Mouse (Mus musculus) erythroid progenitor cell, adult 5-6 weeks (primary cell): ENCODE results near the gene Igfbp5. TPM values are rescaled to one million over a fixed set of nuclear protein-coding genes. Genes with fewer than 3 reads are reported as not detected.

Experiments
- ATAC-seq: replicated peaks from 2 replicates; pipeline ENCODE4 v1.8.0; 2016; ENCODE audit warnings: moderate number of reproducible peaks, mild to moderate bottlenecking, moderate TSS enrichment, inconsistent platforms; ENCODE audit not compliant: poor library complexity, low FRiP score, severe bottlenecking
- total RNA-seq, 2 experiments: library from RNA; stranded (forward) in 1 of 2; stranded (reverse) in 1 of 2; fragments of 150-400 nt in 1 of 2; fragments of 186-747, 209-891 nt in 1 of 2; gene quantifications; 2 replicates each; pipeline versions ENCODE4 v1.2.3 to v1.2.4; 2015 to 2017; ENCODE audit warnings: low replicate concordance in 2 of 2

The Igfbp5 gene
- 6.5 and 10.1 TPM in 2 replicates for total RNA-seq (2015; ENCODE audit: low replicate concordance)
- total RNA-seq (2017; ENCODE audit: low replicate concordance) = 4.6 and 4.7 TPM in 2 replicates

DNA sequence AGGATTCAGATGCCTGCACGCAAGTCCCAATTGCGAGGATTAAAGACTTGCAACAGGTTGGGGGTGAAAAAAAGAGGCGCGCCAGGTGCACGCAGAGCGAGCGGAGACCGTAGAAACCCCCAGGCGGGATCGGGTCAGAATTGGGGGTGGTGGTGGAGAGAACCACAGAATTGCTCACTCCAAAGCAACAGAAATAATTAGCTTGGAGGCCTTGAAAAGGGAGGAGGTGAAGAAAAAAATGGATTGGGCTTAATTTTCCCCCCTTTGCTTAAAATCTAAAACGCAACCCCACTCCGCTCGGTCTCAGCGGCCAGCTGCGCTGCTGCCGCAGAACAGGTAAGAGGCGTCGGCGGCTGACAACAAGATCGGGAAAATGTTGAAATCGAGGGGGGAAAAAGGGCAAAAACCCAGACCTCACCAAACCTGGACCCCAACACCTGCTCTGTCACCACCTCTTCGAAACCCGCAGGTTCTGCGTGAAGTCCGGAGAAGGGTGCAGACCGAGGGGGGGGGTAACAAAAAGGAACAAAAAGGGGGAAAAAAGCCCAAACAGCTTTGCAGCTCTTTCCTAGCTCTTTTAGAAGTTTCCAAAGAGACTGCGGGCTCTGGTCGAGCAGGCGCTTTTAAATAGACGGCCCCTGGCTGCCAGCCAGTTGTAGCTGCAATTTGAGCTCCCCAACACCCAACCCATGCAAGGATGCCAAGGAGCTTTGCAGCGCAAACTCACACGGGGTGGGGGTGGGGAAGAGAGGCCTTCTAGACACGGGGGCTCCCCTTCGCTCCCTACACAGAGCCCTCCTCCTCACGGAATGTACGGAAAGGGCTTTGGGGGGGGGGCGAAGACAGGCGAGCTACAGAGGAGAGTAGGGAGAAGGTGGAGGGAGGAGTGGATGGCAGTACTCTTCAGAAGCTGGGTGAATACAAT is at the start of gene Igfbp5:
TSS of gene Igfbp5 (minus strand) at position 598 of the 925 bp plus-strand sequence.
- ATAC-seq = no peak

DNA sequence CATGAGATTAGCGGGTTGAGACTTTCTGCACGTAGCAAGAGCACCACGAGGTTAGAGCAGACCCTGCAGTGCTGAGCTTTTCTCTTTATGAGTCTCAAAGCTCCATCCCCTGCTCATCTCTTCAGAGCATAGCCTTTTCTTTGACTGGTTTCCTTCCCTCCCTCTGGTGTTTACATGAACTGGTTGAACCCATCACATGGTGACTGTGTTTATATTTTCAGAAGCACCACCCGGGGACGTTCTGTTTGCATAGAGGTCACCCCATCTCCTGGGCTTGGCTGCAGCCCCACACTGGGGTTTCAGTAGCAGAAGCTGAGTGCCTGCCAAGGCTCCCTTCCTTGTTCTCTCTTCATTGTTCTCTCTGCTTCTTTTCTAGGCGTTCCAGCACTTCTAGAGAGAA is 40.1 kb upstream of the Igfbp5 start:
- no peak for ATAC-seq

DNA sequence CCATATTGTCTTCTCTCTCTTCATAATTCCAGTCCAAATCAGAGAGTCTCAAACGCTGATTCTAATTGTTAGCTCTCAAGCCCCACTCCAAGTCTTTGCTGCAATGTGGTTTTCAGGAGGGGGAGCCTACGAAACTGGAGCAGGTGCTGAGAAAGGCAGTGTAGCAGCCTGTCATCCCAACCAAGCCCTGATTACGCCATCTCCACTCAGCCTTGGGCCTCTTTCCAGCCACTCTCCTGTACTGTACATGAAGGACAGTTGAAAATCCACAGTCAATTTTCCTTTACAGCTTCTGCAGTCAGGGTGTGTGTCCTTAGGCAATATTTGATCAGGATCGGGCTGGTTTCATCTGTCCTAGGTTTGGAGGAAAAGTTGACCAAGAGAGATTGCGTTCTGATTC is 38.4 kb upstream of the Igfbp5 start:
- no peak for ATAC-seq

DNA sequence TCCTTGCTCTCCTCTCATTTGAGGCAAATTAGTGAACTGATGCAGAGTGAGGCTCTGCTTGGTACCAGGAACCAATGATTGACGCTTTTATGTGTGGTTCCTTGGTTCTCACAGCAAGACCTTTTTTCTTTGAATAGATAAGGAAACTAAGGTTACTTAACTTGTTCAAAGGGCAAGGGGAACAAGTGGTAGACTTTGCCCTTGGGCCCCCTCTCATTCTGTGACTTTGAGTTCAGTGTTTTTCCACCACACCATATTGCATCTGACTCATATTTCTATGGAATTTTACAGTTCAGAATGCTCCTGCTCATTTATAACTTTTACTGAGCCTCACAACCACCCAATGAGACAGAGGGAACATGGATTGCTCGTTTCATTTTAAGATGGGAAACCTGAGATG is 21.1 kb upstream of the Igfbp5 start:
- ATAC-seq = no peak

DNA sequence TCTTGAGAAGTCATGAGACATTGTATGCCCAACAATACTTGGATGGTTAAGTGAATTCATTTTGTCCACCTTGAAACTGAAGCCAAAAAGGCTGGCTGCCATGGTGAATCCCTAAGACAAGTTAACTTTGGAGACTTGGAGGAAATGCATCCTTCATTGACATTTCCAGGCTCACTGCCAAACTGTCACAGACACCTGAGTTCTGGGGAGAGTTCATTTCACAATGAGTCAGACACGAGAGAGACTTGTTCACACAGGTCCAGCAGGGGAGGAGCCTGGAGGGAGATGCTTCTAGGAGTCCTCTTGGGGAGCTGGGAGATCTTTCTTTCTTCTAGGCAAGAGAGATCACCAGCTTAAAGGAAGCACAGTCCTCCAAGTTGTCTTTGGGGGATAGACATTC is 13.2 kb upstream of the Igfbp5 start:
- ATAC-seq = no peak

DNA sequence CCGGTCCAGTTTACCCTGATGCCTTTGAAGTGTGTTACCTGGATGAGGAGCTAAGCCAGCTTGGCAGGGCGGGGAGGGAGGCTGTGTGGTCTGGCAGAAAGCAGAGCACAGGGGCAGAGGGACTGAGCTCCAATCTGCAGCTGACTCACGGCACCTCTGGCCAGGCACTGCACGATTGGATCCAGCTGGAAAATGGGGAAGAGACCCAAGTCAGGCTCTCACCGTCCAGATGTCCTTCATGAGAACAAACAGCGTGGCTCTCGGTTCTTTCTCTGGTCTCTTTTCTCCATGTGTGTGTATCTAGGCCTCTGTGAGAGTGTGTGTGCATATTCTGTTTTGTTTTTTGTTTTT is 11.1 kb upstream of the Igfbp5 start:
- no peak for ATAC-seq

DNA sequence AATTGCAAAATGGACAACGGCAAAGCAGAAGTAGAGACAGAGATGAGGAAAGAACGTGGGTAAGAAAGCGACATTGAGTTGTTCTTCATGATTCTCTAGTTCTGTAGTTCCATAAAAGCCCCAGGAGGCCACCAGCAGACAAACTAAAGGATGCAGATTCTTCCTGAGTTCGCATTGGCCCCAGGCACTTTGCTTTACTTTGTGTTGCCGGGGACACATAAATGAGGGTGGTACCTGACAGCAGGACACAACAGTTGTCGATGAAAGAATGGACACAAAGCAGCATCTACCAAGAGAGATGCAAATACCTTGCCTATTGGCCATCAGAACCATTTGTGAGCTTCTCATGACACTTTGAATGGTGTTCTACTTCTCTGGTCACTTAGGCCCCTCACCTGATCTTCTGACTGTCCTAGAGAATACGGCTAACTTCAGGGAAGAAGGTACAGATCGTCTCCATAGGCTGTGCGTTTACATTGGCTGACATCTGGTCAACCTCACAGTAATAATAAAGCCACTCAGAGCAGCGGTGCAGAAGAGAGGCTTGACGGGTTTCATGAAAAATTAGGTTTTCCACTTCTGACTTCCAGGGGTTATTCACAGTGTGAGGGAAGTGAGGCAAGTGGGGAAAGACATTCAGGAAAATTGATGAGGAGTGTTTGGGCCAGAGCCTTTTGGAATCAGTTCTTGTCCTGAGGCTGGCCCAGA is 10.6 kb upstream of the Igfbp5 start:
- ATAC-seq = no peak

DNA sequence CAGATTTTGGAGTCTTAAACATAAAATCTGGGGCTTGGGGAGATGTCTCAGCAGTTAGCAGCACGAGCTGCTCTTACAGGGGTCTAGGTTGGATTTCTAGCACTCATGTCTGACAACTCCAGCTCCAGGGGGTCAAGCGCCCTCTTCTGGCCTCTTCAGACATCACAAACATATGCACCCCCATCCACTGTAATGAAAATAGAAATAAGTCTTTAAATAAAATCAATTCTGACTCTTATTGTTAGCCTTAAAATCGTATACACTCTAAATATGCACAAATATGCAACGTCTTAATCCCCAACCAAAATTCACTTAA is 4.6 kb upstream of the Igfbp5 start:
- ATAC-seq = no peak

DNA sequence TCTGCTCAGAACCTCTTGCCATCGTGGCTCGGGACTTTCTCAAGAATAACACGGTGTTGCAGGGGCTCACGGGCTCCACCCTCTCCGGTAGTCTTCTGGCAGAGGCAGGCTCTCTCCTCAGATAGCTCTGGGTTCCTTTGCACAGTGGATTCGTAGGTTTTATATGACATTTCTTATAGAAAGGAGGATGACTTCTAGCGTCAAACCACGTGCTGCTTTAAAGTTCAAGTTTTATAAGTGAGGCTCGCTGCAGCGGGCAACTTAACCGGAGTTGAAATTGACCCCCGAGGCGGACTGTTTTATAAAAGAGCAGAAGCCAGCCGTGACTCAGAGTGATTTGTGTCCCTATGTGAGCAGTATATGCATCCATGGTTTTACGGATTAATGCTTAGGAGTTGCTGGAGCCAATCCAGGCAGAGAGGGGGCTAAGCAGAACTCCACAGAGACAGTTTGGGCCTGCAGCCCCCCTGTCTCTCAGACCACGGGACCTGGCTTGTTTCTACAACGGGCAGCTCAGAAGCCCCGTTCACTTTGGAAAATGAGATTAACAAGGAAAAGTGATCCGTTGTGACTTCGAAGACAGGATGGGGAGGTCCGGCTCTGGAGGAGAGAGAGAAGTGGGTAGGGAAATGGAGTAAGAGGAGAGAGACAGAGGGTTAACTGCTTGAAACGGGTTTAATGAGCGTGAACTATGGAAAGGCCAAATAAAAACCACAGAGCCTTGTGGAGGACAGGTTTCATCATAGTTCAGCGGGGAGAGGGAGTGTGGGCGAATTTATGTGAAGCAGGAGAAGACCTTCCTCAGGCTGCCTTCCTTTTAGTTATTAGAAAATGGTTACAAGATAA is 4.0 kb upstream of the Igfbp5 start:
- ATAC-seq = no peak

DNA sequence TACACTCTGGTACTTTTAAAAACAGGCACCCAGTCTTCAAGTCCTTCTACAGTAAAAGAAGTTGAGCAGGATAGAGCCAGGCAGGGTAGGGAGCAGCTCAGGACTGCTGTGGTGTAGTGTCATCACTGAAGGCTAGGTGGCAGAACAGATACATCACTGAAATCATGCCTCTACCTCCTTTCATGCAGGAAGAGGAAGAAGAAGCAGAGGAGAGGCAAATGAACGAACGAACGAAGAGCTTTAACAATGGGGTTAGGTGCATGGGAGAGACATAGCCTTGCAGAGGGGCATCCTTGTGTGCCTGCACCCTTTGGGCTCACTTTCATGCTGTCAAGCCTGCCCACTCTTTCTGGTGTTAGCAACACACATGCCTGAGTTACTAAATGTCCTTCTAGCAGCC is 3.2 kb upstream of the Igfbp5 start:
- ATAC-seq = no peak

DNA sequence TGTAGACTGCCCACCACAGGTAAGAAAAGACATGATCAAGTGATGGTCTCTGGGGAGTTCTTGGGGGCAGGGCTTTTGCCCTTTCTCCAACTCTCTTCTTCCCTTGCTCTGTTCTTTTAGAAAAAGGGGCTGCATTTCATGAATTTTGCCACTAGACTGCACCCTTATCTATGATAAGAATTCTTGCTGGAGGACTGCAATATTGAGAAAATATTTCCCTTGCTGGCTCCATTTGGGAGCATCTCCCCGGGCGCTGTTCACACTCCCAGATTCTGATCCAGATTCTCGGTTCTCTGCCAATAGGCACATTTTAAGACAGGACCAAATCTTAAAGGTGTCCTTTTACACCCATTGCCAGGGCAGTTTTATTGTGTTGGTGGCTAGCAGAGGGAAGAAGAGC is 1.4 kb upstream of the Igfbp5 start:
- ATAC-seq = no peak

DNA sequence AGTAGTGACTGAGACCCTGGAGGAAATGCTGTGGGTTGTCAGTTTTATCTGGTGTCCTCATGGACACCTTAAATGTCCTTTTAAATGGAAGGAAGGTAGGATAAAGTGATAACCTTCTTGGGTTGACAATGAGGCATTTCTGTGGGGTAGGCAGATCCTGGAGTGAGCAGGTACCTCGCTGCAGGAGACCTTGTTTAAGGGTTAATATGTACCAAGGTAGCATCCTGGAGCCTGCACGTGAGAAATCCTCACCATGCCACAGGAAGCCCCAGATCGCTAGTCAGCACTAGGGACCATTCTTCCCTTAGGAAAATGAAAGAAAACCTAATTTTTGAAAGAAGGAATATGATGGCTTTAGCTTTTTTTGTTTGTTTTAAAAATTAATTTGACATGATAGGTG is 1.0 kb upstream of the Igfbp5 start:
- ATAC-seq = no peak

DNA sequence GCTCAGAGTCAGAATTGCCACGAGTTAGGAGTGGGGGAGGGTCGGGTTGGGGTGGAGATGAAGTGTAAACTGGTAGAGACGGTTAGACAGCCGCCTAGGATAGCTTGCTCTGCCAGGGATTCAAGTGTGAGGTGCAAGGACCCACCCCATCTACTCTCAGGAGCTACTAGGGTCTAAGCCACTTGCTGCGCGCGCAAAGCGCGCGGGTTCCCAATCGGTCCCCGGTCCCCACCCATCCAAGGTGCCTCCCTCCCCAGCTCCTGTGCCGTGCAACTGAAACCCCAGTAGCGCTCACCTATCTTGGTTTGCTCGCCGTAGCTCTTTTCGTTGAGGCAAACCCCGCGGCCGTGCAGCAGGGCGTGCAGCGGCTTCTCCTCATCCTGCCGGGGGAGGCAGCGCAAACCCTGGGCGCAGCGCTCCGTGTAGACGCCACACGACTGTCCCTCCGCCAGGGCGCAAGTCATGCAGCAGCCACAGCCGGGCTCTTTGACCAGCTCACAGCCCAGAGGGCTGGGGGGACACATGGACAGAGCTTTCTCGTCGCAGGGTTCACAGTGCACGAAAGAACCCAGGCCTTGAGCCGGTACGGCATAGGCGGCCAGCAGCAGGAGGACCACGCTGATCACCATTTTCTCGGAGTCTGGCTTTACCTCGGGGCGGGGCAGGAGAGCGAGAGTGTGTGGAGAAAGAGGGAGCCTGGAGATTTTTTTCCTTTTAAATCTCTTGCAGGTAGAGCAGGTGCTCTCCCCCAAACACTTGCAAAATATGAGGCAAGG is 985 bp downstream of the Igfbp5 start:
- no peak for ATAC-seq

DNA sequence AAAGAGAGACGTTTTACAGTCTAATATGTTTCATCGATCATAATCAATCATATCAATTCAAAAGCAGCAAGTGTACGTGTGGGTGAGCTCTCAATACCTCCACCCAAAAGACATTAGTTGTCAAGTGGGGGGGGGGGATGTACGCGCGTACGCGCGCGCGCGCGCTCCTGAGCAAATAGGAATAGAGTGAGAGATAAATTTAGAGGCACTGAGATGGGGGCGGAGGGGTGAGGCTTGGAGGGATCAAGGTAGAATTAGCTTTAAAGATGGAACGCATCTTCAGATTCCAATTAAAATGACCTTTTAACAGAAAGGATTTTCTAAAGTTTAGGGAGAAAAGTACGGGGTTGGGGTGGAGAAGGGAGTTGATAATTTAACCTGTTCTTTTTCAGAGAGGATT is 1.6 kb downstream of the Igfbp5 start:
- no peak for ATAC-seq

DNA sequence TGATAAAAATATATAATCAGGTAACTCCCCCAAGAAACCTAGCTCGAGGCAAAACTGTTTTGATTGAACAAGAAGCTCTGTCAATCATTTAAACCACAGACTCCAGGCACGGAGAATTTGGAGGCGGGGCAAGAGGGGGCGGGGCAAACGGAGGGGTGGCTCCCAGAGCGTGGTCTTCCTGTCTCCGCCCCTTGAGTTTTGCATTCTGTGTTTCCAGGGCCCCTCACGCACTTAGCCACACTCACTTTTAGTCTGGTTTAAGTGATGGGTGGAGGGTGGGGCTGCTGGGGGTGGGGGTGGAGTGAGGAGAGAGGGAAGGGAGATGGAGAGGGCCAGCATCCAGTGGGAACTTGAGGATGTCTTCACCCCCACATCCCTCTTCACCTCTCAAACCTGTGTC is 2.2 kb downstream of the Igfbp5 start:
- ATAC-seq = no peak

DNA sequence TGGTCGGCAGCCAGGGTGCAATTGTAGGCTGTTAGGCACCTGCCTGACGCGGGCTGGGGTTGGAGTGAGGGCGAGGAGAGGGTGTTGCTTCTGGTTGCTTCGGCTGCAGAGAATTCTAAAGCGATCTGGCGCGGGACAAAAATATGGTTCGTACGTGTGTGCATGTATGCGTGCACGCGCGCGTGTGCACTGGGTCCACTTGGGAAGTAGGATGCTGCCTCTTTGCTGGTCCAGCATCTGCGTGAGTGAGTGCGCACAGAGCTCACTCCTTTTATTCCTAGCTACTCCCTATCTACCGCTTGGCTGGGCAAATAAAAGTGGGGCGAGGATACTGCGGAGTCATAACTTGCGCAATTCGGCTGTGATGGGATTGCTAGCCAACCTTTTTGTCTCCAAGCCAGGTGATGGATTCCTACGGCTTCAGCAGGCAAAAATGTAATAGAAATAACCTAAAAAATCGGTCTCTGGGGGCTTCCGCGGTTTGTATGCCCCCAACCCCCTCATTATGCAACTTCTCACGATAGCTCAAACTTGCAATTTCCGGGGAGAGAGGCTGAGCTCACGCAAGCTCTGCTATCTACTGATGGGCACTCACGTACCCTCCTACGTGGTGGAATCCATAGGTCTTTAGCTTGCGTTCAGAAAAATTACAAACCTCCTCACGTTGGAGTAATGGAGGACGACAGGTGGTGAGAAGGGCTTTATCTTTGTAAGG is 2.8 kb downstream of the Igfbp5 start:
- no peak for ATAC-seq

DNA sequence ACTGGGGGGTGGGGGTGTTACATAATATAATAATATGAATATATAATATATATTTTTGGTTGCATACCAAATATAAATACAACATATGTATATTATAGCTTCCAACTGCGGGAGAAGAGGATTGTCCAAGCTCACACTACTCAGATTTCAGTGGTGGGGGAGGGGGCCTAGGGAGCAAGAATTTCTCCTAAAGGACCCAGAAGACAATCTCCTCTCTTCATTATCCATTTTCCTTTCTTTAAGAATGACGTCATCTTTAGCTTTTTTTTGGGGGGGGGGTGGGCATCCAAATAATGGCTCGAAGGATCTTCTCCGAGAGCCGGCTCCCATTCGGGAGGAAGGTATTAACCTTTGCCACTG is 3.4 kb downstream of the Igfbp5 start:
- no peak for ATAC-seq

DNA sequence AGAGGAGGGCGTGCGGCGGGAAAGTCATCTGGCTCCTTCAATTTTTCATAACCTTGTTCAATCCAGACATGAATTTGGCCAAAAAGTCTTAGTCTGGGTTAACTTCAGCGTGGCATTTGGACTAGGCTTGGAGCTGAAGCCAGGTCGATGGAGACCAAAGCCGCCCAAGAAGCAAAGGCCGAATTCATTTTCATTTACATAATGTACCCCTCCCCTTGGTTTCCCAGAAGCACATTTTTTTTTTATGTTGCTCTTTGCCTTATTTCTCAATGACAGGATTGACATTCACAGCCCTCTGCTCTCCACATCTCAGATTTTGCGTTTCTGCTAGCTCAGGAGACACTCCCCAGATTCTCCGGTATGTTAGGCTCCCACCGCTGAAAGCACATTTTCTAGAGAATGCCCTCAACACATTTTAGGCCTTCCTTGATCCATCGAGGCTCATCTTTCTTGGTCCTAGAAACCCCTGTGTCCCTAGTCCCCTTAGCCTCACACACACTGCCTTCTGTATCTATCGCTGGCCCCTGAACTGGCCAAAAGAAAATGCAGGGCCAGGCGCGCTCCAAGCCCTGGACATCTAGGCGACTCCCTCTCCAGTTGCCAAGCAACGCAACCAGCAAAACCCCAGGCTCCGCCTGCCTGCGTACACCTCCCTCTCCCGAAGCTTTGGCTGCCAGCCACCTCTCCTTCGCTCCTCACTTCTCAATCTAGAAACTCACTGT is 3.9 kb downstream of the Igfbp5 start:
- no peak for ATAC-seq
